Mouse (Mus musculus) lung, postnatal 10 days (tissue): ENCODE data around the gene Dnajc5.

ENCODE experiments used
- DNase-seq: peaks from one replicate; pipeline ENCODE4 v3.0.0; 2021

The Dnajc5 gene

DNA sequence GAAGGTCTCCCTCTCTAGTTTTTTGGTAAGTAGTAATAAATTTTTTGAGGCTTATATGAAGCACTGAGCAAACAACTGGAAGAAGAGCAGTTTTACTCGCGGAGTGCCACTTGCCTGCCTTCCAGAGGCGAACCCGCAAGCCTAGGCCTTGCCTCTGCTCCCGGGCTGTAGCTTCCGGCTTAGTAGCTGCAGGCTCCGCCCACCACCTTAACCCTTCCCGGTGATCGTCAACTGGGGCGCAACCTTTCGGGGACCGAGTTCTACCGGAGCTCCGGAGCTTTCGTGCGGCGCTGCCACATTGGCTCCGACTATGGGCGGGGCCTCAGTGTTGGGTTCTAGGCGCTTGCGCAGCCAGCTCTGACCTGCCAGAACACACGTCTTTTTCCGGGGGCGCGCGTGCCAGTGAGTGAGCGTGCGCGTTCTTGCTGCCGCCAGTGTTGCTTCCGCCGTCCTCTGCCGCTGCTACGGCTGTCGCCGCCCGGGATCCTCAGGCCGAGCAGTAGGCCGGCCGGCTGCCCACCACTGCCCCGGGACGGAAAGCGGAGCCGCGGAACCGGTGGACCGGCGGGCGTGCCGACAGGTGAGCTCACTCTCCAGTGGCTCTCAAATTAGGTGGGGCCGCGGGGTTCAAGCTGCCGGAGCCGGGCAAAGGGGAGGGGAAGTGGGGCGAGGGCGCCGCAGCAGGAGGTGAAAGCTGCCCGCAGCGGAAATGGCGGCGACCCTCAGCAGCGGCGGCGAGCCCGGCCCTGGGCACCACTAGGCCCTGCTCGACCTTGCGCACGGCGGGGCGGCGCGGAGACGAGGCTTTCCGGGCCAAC is at the start of gene Dnajc5:
Gene Dnajc5 (plus strand): TSS at position 368 of the 818 bp plus-strand sequence.
- DNase-seq, result peak; percentile 99

DNA sequence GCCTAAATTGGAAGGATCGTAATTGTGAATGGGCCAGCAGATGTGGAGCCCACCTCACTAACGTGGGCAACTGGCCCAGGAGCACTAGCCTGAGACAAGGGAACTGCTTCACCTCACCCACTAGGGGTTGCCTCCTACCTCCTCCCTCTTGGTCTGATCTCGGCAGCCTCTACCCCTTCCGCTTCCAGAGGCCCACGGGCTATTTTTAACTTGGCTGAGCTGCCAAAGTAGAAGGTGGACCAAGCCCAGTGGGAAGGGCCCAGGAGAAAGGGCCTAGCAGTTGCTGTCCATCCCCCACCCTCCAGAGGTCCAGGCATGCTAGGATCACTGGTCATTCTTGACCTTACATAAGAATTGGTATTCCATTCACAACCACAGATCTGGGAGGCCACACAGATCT is 49.0 kb upstream of the Dnajc5 start:
- DNase-seq, result peak; percentile 69

DNA sequence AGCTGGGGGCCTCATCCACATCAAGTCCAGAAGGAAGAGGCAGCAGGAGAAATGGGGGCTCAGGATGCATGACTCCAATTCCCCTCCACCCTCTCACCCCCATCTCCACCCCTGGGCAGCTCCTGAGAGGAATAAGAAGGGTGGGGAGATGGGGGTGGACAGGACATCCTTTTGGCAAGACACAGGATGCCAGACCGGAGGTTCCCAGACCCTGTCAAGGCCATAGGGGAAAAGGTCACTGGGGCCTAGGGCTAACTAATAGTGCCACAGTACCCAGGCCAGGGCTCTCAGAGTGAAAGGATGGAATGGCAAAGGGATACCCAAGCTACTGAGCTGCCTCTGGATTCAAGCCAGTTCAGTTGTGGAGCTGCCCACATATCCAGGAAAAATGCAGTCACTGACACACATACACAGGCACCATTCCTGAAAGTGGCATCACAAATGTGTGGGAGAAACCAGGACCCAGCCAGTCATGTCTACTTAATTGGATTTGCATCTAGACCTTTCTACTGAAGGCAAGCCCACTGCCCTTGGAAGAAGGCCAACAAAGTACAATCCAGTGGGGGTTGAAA is 47.9 kb upstream of the Dnajc5 start:
- DNase-seq, result peak; percentile 27

DNA sequence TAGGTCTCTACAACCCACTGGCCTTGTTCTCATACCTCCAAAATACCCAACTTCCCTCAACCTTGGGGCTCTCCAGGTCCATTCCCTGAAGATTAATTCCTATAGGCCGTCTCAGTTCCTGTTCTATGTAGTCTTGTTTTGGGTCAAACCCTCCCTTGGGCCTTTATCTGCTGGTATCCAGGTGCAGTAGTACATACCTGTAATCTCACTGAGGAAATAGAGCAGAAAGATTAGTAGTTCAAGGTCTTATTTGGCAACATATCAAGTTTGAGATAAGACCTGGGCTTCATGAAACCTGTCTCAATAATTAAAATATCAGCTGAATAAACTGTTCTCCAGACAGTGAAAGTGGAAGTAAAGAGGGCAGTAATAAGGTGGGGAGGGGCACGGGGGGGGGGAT is 37.2 kb upstream of the Dnajc5 start:
- no peak for DNase-seq

DNA sequence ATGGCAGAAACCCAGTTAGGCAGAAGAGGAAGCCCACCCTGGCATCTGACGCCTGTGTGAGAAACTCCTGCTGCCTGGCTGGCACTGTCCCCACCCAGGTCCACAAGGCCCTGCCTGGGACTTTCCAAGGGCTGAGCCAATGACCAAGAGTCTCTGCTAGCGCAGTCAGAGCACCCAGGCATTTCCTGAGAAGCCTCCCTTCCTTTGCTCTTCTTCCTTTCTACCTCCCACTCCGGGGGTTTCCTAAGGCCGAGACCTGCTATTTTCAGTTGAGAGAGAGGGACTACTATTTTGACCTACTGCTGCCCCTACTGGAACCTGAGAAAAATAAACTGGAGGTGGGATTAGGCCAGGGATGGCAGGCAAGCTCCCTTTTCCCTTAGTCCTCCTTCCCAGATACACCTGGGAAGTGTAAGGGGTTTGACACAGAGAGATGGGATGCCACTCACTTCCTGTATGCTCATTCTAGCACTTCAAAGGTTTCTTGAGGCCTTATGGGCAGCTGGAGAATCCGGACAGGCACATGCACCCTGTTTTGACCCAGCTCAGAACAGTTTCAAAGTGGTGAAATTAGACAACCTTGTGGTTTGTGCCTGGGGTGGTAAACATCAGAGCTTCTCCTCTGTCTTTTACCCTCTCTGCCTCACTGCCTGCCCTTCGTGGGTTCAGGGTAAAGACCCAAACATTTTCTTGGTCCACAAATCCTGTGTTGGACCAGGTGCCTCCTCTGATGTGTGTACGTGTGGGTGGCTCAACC is 36.5 kb upstream of the Dnajc5 start:
- peak; percentile 63 for DNase-seq

DNA sequence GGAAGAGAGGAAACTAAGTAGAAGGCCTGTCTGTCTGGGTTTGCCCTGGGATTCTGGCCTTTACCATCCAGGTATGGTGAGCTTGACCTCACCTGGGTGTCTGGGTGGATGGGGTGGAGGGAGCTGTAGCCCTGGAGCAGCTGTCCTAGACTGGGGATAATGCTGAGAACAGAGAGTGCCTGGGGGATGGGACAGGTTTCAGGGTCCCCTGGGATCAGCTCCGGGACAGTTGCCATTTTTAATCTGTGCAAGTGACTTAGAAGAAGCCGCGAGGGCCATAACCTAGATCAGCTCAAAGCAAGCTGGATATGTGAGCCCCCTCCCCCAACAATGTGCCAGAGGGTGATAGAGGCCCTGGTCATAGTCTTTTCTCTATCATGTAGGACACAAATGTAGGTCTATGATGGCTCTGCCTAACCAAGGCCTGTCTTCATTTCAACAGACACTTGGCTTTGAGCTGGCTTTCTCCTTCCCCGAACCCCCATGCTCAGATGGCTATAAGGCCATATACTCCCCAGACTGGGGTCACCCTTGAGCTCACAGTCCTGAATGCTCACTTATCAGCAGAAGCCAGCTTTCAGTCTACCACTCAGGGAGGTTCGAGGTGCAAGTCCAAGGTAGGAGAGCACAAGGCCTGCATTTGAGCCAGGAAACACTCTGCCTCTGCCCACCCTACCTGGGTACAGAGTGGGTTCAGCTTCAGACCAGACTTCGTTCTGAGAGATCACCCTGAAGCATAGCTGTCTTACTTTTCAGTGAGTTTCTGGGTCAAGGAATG is 35.6 kb upstream of the Dnajc5 start:
- no peak for DNase-seq

DNA sequence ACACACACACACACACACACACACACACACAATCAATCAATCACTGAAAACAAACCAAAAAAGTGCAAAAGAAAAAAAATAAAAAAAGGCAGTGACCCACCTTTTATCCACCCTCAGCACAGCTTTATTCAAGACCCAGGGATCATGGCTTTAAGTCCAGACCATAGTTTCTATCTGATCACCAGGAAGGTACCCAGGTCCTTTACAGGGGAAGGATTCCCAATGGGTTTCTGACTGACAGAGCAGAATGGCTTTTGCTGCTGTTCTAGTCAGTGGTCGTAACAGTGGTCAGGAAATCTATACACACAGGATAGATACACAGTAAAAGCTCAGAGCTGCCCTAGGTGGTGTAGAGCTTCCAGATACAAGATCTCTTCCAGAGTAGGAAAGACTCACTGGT is 34.5 kb upstream of the Dnajc5 start:
- no peak for DNase-seq

DNA sequence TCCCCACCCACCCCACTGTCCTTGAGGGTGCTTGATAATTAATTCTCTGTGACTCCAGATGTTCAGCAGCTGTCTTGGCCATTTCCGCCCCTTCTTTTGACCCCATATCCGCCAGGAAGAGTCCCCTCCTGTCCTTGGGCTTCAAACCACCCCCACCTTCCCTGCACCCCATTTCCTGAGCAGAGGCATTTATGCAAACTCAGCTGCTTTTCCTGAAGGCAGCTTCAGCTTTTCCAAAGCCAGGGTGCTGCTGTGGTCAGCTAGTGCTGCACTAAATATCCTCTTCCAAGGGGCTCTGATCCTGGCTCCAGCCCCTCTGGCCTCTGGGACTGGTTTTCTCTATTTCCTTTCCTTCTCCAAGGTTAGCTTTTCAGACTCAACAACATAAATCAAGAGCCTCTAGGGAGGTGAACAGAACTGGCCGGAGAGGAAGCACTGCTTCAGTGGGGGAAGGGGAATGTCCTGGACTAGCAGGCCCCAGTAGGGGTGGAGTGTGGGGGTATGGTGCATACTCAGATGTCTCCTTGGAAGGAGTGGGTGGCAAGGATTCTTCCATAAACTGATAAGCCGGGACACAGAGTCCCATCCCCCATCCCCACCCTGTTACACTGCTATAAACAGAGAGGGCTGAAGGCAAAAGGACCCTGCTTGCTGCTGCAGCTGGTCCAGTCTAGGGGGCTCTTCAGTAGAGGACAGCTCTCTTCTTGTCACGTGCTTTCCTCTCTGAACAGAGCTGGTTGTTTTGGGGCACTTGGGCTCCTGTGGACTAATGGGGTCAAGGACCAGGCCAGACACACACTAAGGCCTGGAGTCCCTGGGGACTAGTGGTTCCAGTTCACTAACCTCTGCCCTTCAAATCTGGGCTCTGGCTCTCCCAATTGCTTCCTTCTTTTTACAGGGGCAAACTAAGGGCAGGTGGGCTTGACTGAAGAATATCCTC is 32.7 kb upstream of the Dnajc5 start:
- DNase-seq, result peak; percentile 77

DNA sequence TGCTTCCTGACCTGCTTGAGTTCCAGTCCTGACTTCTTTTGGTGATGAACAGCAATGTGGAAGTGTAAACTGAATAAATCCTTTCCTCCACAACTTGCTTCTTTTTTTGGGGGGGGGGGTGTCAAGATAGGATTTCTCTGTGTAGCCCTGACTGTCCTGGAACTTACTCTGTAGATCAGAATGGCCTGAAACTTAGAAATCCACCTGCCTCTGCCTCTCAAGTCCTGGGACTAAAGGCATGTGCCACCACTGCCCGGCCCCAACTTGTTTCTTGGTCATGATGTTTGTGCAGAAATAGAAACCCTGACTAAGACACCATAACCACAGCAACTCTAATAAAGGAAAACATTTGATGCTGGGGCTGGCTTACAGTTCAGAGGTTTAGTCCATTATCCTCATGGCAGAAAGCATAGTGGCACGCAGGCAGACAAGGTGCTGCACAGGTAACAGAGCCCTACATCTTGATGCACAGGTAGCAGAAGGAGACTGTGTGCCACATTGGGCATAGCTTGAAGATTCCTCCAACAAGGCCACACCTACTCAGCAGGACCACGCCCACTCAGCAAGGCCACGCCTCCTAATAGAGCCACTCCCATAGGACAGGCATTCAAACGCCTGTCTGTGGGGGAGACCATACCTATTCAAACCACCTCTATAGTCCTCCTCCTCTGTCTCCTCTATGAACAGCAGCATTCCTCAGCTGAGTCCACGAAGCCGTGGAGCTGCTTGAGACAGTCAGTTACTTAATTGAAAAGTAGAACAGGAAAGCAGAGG is 28.7 kb upstream of the Dnajc5 start:
- peak; percentile 59 for DNase-seq

DNA sequence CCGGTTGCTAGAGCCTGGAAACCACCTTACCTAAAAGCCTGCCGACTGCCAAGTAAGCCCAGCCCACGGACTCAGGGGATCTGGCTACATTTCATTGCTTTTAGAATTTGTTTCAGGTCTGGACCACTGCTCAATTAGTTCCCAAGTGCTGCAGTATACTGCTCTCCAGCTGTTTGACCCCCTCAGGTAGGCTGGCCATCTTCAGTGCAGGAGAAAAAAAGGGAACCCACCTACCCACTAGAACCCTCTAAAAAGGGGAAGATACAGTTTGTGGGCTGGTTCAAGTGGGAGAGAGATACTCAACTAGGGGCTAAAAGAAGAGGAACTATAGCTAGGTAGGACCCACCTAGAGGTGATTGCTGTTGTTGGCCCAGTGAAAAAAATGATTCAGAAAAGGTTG is 28.1 kb upstream of the Dnajc5 start:
- no peak for DNase-seq

DNA sequence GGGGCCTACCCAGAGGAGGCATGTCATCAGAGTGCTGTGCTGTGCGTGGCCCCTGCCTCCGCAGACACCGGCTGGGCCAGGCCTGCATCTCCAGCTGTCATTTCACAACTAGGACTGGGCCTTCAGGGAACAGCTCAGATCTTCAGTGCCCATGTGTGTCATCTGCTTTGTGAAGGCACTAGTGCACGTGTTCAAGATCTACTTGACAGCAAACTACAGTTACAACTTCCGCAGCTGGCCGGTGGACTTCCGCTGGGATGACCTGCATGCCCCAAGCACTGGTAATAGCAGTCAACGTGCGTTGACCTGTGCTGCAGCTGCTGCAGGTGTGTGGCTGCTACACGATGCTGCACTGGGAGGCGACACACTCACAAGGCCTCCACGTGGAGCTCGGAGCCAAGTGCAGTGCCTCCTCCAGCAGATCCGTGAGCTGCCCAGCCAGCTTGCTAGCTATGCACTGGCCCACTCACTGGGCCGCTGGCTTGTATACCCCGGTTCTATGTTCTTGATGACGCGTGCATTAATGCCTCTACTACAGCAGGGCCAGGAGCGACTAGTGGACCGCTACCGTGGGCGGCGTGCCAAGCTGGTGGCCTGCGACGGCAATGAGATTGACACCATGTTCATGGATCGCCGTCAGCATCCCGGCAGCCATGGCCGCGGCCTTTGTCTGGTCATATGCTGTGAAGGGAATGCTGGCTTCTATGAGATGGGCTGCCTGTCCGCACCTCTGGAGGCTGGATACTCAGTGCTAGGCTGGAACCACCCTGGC is 26.9 kb upstream of the Dnajc5 start, which contains the start of gene Abhd16b:
Gene Abhd16b (plus strand): TSS at position 51 of the 772 bp plus-strand sequence.
- DNase-seq, result no peak

DNA sequence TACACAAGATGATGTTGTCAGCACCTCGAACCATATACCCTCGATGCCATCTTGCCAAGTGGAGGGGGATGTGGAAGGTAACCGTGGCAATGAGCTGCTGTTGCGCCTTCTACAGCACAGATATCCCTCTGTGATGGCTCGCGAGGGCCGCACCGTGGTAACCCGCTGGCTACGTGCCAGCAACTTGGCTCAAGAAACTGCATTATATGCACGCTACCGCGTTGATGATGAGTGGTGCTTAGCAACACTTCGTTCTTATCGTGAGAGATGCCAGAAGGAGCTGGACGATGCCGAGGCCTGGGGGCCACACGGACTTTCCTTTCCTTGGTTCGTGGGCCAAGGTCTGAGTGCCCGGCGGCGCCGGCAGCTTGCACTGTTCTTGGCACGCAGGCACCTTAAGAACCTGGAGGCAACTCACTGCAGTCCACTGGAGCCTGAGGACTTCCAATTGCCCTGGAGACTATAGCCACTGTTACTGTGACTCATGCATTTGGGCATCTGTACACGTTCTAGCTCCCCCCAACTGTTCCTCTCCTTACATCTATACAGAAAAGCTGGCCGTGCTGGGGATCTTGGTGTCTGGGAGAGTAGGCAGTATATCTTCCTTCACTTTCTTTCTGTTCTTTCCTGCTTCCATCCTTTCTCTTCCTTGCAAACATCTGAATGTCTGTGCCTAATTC is 25.9 kb upstream of the Dnajc5 start:
- DNase-seq, result no peak

DNA sequence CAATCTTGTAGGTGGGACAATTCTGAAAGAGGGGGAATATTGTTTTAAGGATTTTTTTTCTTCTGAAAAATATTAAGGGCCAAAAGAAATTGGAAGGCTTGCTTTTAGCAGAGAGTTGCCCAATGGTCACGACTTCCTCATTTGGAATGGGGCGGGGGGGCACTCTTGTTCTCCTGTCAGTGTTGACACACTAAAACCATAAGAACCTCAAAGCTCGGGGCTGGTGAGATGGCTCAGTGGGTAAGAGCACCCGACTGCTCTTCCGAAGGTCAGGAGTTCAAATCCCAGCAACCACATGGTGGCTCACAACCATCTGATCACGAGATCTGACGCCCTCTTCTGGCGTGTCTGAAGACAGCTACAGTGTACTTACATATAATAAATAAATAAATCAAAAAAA is 24.4 kb upstream of the Dnajc5 start:
- DNase-seq, result peak; percentile 11

DNA sequence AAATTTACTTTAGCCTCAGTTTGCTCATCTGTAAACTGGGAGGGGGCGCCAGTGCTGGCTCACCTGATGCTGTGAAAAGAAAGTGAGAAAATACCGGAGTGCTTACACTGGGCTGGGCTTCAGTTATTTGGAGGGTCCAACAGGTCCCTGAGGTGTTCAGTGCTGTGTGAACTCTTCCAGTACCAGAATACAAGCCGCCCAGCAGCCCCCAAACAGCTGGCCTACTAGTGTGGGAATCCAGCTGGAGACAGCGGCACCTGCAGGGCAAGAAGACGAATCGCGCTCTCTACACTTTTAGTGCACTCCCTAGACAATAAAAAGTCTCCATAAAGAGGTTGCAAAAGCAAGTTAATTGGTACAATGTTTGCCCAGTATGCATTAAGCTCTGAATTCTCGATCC is 24.0 kb upstream of the Dnajc5 start:
- DNase-seq, result peak; percentile 84

DNA sequence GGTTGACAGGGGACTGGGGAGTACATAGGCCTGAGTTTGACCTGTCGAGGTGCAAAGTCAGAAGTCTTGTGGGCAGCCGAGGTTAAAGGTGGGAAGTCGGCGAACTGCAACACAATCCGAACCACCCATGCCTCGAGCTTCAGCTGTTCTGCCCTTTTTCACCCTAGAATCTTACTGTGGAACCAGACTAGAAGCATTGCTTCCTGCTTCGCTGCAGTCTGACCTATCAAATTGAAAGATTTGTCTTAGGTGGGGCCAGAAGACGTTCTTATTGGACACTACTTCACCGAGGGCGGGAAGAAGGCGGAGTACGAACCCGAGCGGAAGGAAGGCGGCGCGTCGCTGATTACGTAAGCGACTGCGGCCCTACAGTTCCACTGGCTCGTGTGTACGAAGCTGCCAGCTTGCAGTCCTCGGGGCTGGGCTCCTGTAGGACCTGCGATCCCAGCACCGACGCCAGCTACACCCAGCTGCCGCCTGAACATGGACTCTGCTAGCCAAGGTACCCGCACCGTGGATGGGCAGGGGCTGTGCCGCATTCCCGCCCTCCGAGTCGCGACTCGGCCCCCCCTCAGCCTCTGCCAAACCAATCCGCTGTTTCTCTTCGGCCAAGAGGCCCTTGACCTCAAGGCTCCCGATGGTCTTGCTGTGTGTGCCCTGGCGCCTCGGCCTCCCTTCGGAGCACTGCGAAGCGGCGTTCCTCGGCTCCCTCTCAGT is 23.3 kb upstream of the Dnajc5 start, which contains the start of gene Tpd52l2:
Gene Tpd52l2 (plus strand): TSS at position 312 of the 717 bp plus-strand sequence.
- DNase-seq, result peak; percentile 97

DNA sequence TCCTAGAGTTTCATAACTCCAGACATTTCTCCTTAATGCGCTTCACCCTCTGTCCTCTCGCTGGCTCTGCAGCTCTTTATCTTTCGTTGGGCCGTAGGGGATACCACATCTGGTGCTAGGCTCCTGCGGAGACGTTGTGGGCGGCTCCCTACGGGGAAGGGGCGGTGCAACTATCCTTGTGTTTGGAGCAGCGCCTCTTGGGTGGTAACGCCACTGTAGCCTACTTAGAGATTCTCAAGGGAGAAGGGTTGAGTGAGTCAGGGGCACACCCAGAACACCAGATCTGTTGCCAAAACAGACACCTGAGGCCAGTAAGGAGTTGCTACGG is 22.8 kb upstream of the Dnajc5 start:
- peak; percentile 85 for DNase-seq

DNA sequence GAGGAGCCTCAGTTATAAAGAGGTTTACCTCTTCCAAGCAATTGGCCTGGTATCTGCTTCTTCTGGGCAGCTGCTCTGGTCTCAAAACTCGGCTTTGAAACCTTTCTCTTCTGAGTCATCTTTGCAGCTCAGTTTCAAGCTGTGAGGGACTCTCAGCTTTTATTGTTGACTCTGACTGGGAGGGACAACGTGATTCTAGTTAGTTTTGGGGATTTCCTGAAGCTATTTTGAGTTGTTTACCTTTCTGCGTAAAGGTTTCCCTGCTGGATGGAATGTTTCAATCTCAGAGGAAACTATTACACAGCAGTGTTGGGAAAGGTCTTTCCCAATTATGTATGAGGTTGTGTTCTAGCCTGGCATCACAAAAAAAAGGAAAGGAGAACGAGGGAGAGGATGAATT is 21.6 kb upstream of the Dnajc5 start:
- no peak for DNase-seq

DNA sequence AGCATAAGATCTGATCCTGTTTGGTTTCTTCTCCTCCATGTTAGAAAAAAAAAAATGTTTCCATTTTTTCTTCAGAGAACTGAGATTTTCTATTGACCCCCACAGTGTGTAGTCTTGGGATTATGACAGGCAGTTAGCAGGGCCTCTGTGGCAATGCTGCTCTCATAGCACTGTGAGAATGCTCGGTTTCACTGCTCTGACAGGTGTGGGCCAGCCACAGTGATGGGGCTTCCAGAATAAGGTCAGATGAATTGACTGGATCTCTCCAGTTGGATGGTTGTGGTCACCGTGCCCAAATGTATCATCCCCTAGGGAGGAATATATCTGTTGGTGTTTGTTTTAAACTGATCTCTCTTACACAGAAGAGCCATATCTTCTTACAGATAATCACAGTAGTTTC is 11.1 kb upstream of the Dnajc5 start:
- no peak for DNase-seq

DNA sequence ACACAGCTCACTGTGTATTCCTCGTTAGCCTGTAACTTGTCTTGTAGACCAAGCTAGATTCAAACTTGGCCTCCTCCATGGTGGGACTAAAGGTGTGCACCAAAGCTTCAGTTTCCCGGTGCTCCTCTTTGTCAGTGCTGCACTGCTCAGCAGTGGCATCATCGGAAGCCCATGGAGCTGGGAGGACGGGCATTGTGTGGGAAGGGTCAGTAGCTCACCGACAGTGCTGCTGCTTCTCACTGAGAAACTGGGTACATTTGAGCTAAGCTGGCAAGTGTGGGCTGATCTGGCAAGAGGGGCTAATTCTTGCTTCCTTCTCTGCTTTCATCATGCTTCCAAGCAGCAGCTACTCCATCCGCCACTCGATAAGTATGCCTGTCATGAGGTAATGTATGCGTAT is 9.1 kb upstream of the Dnajc5 start:
- no peak for DNase-seq
